Mouse (Mus musculus) E14TG2a.4 (cell line): ENCODE data around the gene Olfr984.

Source experiments
- CTCF ChIP-seq: conservative IDR thresholded peaks from 2 replicates; pipeline ENCODE4 v1.5.1; 2014; ENCODE audit warnings: low read length
- NANOG ChIP-seq: IDR thresholded peaks from 2 replicates; pipeline ENCODE4 v1.6.1; 2014; ENCODE audit warnings: borderline replicate concordance, low read length, mixed read lengths
- POU5F1 ChIP-seq: IDR thresholded peaks from 2 replicates; pipeline ENCODE4 v1.6.1; 2014; ENCODE audit warnings: low read length, borderline replicate concordance

- TF ChIP-seq CTCF (no peak), POU5F1 (no peak), NANOG (no peak)
Observed at GRCm38 (mm10) chr9:40136987-40137688, 23.1 kb upstream of the Olfr984 start.
